Mouse (Mus musculus) liver, embryonic 14.5 days (tissue): ENCODE data around the gene Fer1l4. TPM values are rescaled to one million over a fixed set of nuclear protein-coding genes. Genes with fewer than 3 reads are reported as not detected.

Experiments
- ATAC-seq: fragments of 200-750 bp; cut with Nextera tagmentation; 2 replicates; pipeline ENCODE4 v1.8.0; 2017; ENCODE audit warnings: moderate number of reproducible peaks, mild to moderate bottlenecking, moderate library complexity; ENCODE audit not compliant: insufficient read depth
- DNase-seq, 3 experiments: peaks; one replicate each; pipeline ENCODE4 v3.0.0-alpha.2; 2012 to 2013; ENCODE audit warnings: low read depth in 3 of 3, low spot score in 3 of 3
- H3K27ac ChIP-seq: fragments of 300-500 bp; sonication (generic); 2 replicates; pipeline ENCODE4 v1.5.1; 2014; ENCODE audit warnings: moderate library complexity, mild to moderate bottlenecking, control low read depth, inconsistent platforms
- H3K27me3 ChIP-seq: fragments of 300-500 bp; sonication (generic); 2 replicates; pipeline ENCODE4 v1.6.1; 2014; ENCODE audit warnings: mild to moderate bottlenecking, low read length, moderate library complexity; ENCODE audit not compliant: control insufficient read depth, insufficient read depth
- H3K36me3 ChIP-seq: fragments of 300-500 bp; sonication (generic); replicated peaks from 2 replicates; pipeline ENCODE4 v1.6.1; 2014; ENCODE audit warnings: low read depth; ENCODE audit not compliant: control insufficient read depth, insufficient read depth
- H3K4me1 ChIP-seq, 2 experiments: fragments of 200-500 bp in 1 of 2; fragments of 300-500 bp in 1 of 2; sonication (generic) in 1 of 2; replicated peaks; 2 replicates each; pipeline ENCODE4 v1.6.1; 2012 to 2014; ENCODE audit warnings: antibody characterized with exemption in 1 of 2, inconsistent platforms in 1 of 2, low read length in 1 of 2; ENCODE audit not compliant: control insufficient read depth in 2 of 2, insufficient read depth in 2 of 2
- H3K4me2 ChIP-seq: fragments of 300-500 bp; sonication (generic); 2 replicates; pipeline ENCODE4 v1.6.1; 2014; ENCODE audit warnings: low read depth, mild to moderate bottlenecking, control low read depth, moderate library complexity
- H3K4me3 ChIP-seq, 2 experiments: fragments of 200-500 bp in 1 of 2; fragments of 300-500 bp in 1 of 2; sonication (generic) in 1 of 2; 2 replicates each; pipeline ENCODE4 v1.5.1; 2012 to 2014; ENCODE audit warnings: low read depth in 2 of 2, low read length in 2 of 2, mild to moderate bottlenecking in 2 of 2, control low read depth in 1 of 2, inconsistent platforms in 1 of 2, moderate library complexity in 1 of 2; ENCODE audit not compliant: insufficient read depth in 1 of 2
- H3K9ac ChIP-seq: fragments of 300-500 bp; sonication (generic); replicated peaks from 2 replicates; pipeline ENCODE4 v1.6.1; 2014; ENCODE audit warnings: mild to moderate bottlenecking, control low read depth, moderate library complexity
- H3K9me3 ChIP-seq: fragments of 300-500 bp; sonication (generic); 2 replicates; pipeline ENCODE4 v1.6.1; 2016; ENCODE audit warnings: low read length, mixed read lengths; ENCODE audit not compliant: control insufficient read depth
- CTCF ChIP-seq: IDR thresholded peaks from 2 replicates; pipeline ENCODE4 v1.5.1; 2016; ENCODE audit warnings: antibody characterized with exemption, low read depth, control low read depth
- EP300 ChIP-seq: IDR thresholded peaks from 2 replicates; pipeline ENCODE4 v1.6.1; 2016; ENCODE audit warnings: antibody characterized with exemption, low read depth
- WGBS: fragments of 180-500 bp; shearing (Covaris S2); extraction: QIAGEN DNeasy Blood & Tissue Kit; methylation state at CpG from one replicate; pipeline ENCODE4 v1.1.7; 2014; ENCODE audit not compliant: insufficient replicate concordance; 5-methylcytosine and 5-hydroxymethylcytosine counted together
- polyA plus RNA-seq, 2 experiments: library from polyadenylated mRNA; depleted of rRNA in 1 of 2; stranded (reverse) in 1 of 2; unstranded in 1 of 2; fragments of >200 nt; fragmentation: Nextera tagmentation in 1 of 2; extraction: Ambion mirVana in 1 of 2; gene quantifications; 2 replicates each; pipeline versions ENCODE4 v1.2.1 to v1.2.3; 2012 to 2014

The Fer1l4 gene
- polyA plus RNA-seq, 2 experiments: not detected

DNA sequence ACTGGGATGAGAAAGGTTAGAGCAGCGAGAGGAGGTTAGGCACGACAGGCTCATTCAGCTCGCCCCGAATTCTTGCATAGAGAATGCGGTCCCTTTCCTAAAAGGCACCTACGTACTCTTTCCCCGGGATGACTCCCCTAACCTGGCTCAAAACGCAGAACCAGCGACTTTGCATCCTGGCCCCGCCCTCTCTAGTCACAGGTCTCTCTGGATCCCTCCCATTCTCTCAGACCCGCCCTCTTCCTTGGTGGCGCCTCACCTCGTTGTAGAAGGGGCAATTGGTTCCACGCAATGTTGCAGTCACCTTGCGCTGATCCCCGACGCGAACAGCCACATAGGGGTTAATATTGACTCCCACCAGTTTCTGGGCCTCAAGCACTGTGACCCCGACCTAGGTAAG, 4.8 kb downstream of the Fer1l4 start:
- Histone ChIP-seq H3K4me2 (0 out of 2 replicates have a peak overlapping the region, but pooled peaks have one; percentile 18), H3K9me3 (no peaks in the 10 kb centered on the region), H3K27me3 (no peaks in the 10 kb centered on the region; the same call in 1 of the 2 replicates), H3K9ac (no peak overlapping the region), H3K36me3 (no peaks in the 10 kb centered on the region), H3K4me3 (no peak overlapping the region), H3K4me1 (no peaks in the 10 kb centered on the region), H3K27ac (no peak overlapping the region)
- WGBS: 11% methylated on average over 19 of the region's 19 CpGs
- TF ChIP-seq CTCF (no peak), EP300 (no peak)
- no peak for DNase-seq
- ATAC-seq: no peak

DNA sequence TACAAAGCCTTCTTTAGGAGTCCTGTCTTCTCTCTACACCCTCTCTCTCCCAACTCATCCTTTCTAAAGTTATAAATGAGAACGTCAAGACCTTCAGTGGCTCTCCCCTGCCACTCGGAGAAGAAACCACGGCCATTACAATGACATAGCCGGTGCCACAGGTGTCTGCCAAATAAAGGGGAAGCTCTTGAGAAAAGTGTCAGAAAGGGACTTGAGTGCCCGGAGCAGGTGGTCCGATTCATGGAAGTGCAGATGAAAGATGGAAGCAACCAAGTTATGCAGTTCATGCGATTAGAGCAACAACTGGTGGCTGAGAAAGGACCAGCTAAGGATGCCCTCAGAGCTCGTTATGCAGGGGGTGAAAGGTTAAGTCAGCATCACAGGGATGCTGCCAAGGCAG, 9.8 kb downstream of the Fer1l4 start:
- Histone ChIP-seq H3K4me2 (no peak overlapping the region), H3K27me3 (no peaks in the 10 kb centered on the region; the same call in 1 of the 2 replicates), H3K4me3 (no peak overlapping the region), H3K27ac (no peak overlapping the region), H3K4me1 (no peaks in the 10 kb centered on the region), H3K36me3 (no peaks in the 10 kb centered on the region), H3K9ac (no peak overlapping the region), H3K9me3 (no peaks in the 10 kb centered on the region)
- DNase-seq (no peak), ATAC-seq (no peak)
- 60% methylated on average over 8 of the region's 8 CpGs for WGBS
- TF ChIP-seq CTCF (no peak), EP300 (no peak)

DNA sequence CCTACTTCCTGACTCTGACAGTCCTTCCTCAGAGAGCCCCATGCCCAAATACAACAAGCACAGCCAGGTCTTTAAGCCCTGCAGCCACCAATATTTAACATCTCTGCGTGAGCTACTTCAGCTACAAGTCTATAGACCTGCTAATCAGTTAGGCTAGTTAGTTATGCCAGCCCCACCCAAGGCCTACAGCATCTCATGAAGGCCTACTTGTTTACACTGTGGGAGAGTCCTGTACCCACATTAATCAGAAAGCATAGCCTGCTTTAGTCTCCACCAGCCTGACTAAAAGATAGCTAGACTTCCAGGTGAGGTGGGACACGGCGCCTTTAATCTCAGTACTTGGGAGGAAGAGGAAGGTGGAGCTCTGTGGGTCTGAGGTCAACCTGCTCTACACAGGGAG, 13.4 kb downstream of the Fer1l4 start:
- TF ChIP-seq EP300 (no peak), CTCF (no peak)
- Histone ChIP-seq H3K9me3 (no peaks in the 10 kb centered on the region), H3K4me2 (no peak overlapping the region), H3K27me3 (no peaks in the 10 kb centered on the region), H3K9ac (no peak overlapping the region), H3K36me3 (no peaks in the 10 kb centered on the region), H3K27ac (no peak overlapping the region), H3K4me1 (no peaks in the 10 kb centered on the region), H3K4me3 (no peak overlapping the region)
- DNase-seq (no peak), ATAC-seq (no peak)
- WGBS: 57% methylated on average over 3 of the region's 3 CpGs

DNA sequence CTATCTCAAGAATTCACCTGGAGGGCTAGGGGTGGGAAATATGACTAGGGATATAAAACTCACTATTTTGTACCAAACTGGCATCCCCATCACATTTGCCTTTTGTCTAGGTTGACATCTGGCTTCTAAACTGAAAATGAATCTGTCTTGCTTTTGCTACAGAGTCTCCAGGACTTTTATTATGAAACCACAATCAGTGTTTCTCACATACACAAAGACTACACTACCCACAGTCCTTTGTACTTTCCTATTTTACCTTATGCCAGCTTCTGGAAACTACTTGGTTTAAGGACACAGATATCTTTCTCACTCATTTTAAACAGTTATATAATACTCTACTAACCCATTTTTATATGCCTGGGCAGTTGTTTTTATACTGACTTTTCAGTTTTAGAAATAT, 27.3 kb downstream of the Fer1l4 start:
- Histone ChIP-seq H3K4me2 (no peak overlapping the region), H3K4me1 (peaks cover 21 to 30% of the 10 kb centered on the region in 2 experiments), H3K27me3 (no peaks in the 10 kb centered on the region), H3K36me3 (no peaks in the 10 kb centered on the region), H3K27ac (no peak overlapping the region), H3K4me3 (no peak overlapping the region), H3K9me3 (no peaks in the 10 kb centered on the region), H3K9ac (no peak overlapping the region)
- TF ChIP-seq CTCF: no peak
- no peak for TF ChIP-seq EP300
- ATAC-seq (no peak), DNase-seq (no peak)

DNA sequence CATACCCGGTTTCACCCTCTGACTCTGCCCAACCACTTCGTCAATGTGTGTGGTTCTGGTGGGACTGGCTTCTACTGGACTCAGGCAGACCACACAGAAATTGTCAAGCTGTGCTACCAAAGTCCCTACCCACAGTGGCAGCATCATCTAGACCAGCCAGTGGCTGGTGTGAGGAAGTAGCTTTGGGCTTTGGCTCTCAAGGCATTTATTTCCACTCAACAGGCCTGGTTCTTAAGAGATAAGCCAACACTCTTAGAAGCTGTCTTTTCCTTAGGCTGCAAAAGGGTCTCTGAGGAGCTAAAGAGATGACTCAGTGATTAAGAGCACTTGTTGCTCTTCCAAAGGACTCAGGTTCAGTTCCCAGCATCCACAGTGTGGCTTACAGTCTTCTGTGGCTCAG, 31.0 kb downstream of the Fer1l4 start:
- no peaks in the 10 kb centered on the region for H3K27me3 ChIP-seq
- WGBS: 61% methylated on average over 2 of the region's 2 CpGs
- H3K9ac ChIP-seq: no peak overlapping the region
- no peak overlapping the region for H3K4me2 ChIP-seq
- DNase-seq (peak in 1 of 3 experiments; percentile 35), ATAC-seq (peak; percentile 65)
- TF ChIP-seq EP300: no peak
- no peak for TF ChIP-seq CTCF
- H3K4me1 ChIP-seq: peaks cover 23 to 33% of the 10 kb centered on the region in 2 experiments
- H3K4me3 ChIP-seq: no peak overlapping the region
- peak overlapping the region; percentile 19 for H3K27ac ChIP-seq
- H3K9me3 ChIP-seq: no peaks in the 10 kb centered on the region
- peaks cover 2% of the 10 kb centered on the region; the same call in 1 of the 2 replicates for H3K36me3 ChIP-seq
